Mouse (Mus musculus) left cerebral cortex, postnatal 4 days (tissue): Measurements from ENCODE around the gene Cdk5rap1. TPM values are rescaled to one million over a fixed set of nuclear protein-coding genes. Genes with fewer than 3 reads are reported as not detected.
"Not testable (repeated sequence)": the region's sequence is repeated elsewhere in the genome, so short reads cannot be mapped to it uniquely, and the experiment has no call there.

ENCODE experiments used
- DNase-seq: peaks from one replicate; pipeline ENCODE4 v3.0.0-alpha.2; 2022
- intact Hi-C: fragments of 180-260 bp; cut with DNase I; formaldehyde crosslinking; loops from one replicate; pipeline ENCODE4 v1.15.1; 2025
- total RNA-seq, 2 experiments: library from RNA; stranded (reverse); gene quantifications; 2 replicates each; pipeline ENCODE4 v1.2.3; 2021

Cdk5rap1 gene
- total RNA-seq, 2 experiments from 2014 or later = 10.2 to 14.4 TPM

- DNase-seq = peak; percentile 48
- intact Hi-C loops = no loop called here
Measured at GRCm38 (mm10) chr2:154379103-154379502, 6.3 kb upstream of the Cdk5rap1 start.

GRCm38 (mm10) chr2:154374807-154375601, 2.2 kb upstream of the Cdk5rap1 start:
- intact Hi-C loops = loop anchor here (5.0 kb wide), 1 partner anchor 168 kb away; no protein-coding TSS in a partner anchor
- peak; percentile 16 for DNase-seq

GRCm38 (mm10) chr2:154373961-154374632, 1.3 kb upstream of the Cdk5rap1 start:
- DNase-seq = peak; percentile 77
- intact Hi-C loops = loop anchor here (5.0 kb wide), 1 partner anchor 167 kb away; no protein-coding TSS in a partner anchor

- intact Hi-C loops = loop anchor here (5.0 kb wide), 1 partner anchor 165 kb away; no protein-coding TSS in a partner anchor
Measured at GRCm38 (mm10) chr2:154372151-154372829, 520 bp downstream of the Cdk5rap1 start.

GRCm38 (mm10) chr2:154367510-154367909, 5.3 kb downstream of the Cdk5rap1 start:
- DNase-seq = no peak
- intact Hi-C loops = no loop called here

More at GRCm38 (mm10) chr2:154372151-154372829, 520 bp downstream of the Cdk5rap1 start:
- peak; percentile 86 for DNase-seq

- DNase-seq, intact Hi-C loops: not testable (repeated sequence)
Measured at GRCm38 (mm10) chr2:154354000-154354425, 18.8 kb downstream of the Cdk5rap1 start.

- DNase-seq = no peak
- intact Hi-C loops = no loop called here
Measured at GRCm38 (mm10) chr2:154348152-154348551, 24.7 kb downstream of the Cdk5rap1 start.

GRCm38 (mm10) chr2:154339356-154339755, 33.5 kb downstream of the Cdk5rap1 start:
- no peak for DNase-seq
- intact Hi-C loops = no loop called here

GRCm38 (mm10) chr2:154338161-154338560, 34.6 kb downstream of the Cdk5rap1 start:
- DNase-seq = no peak

GRCm38 (mm10) chr2:154335572-154335971, 37.2 kb downstream of the Cdk5rap1 start:
- DNase-seq = no peak
- intact Hi-C loops = no loop called here

More at GRCm38 (mm10) chr2:154338161-154338560, 34.6 kb downstream of the Cdk5rap1 start:
- intact Hi-C loops = no loop called here

GRCm38 (mm10) chr2:154326852-154327251, 46.0 kb downstream of the Cdk5rap1 start:
- DNase-seq = no peak
- intact Hi-C loops = no loop called here

GRCm38 (mm10) chr2:154313771-154314170, 59.0 kb downstream of the Cdk5rap1 start:
- intact Hi-C loops, DNase-seq: not testable (repeated sequence)

- intact Hi-C loops = not testable (repeated sequence)
Measured at GRCm38 (mm10) chr2:154306927-154307326, 65.9 kb downstream of the Cdk5rap1 start, which contains the start of gene Bpifb9b. Gene Bpifb9b, plus strand, starts transcription at chr2:154307227.

GRCm38 (mm10) chr2:154304604-154305003, 68.2 kb downstream of the Cdk5rap1 start:
- intact Hi-C loops, DNase-seq: not testable (repeated sequence)

More at GRCm38 (mm10) chr2:154306927-154307326, 65.9 kb downstream of the Cdk5rap1 start, which contains the start of gene Bpifb9b:
- not testable (repeated sequence) for DNase-seq

GRCm38 (mm10) chr2:154301763-154302162, 71.0 kb downstream of the Cdk5rap1 start:
- no peak for DNase-seq
- intact Hi-C loops = no loop called here

GRCm38 (mm10) chr2:154300496-154300895, 72.3 kb downstream of the Cdk5rap1 start:
- DNase-seq = peak; percentile 83
- intact Hi-C loops = no loop called here

GRCm38 (mm10) chr2:154294746-154295145, 78.1 kb downstream of the Cdk5rap1 start:
- intact Hi-C loops = not testable (repeated sequence)
- DNase-seq = peak; percentile 49

GRCm38 (mm10) chr2:154292833-154293232, 80.0 kb downstream of the Cdk5rap1 start:
- DNase-seq = no peak
- intact Hi-C loops = no loop called here

- intact Hi-C loops, DNase-seq: not testable (repeated sequence)
Measured at GRCm38 (mm10) chr2:154291866-154292265, 80.9 kb downstream of the Cdk5rap1 start.
